Mouse (Mus musculus) layer of hippocampus, adult 6 months (tissue): ENCODE data around the gene 4930555G01Rik. TPM values are rescaled to one million over a fixed set of nuclear protein-coding genes. Genes with fewer than 3 reads are reported as not detected.

Experiments
- long read RNA-seq, 2 experiments: library from polyadenylated mRNA; unstranded; transcript quantifications; one replicate each; pipeline ENCODE4 v2.0.0; 2019 to 2020
- polyA plus RNA-seq: library from polyadenylated mRNA; unstranded; fragments of <200 nt; fragmentation: Nextera tagmentation; gene quantifications from 2 replicates; pipeline ENCODE4 v1.2.3, GENCODE M21; 2021

4930555G01Rik gene
- not detected in 2 replicates for polyA plus RNA-seq
- long read RNA-seq, experiment 1: 0 reads
- long read RNA-seq, experiment 2: 0 reads

GRCm38 (mm10) chr14:5050329-5050728, at the start of gene 4930555G01Rik:
4930555G01Rik (plus strand) TSS chr14:5050629.

GRCm38 (mm10) chr14:5015591-5015990, 34.8 kb upstream of the 4930555G01Rik start, which contains the start of gene Gm3298:
Gm3298 (plus strand) TSS chr14:5015891.

GRCm38 (mm10) chr14:5070611-5071490, 20.4 kb downstream of the 4930555G01Rik start, which contains the start of gene Gm8281:
Gm8281 (plus strand) TSS chr14:5071040.

Other genes with a start within 250 kb of the 4930555G01Rik start
- gene Gm3269, start 212.5 kb upstream of the 4930555G01Rik start, polyA plus RNA-seq: not detected in 2 replicates
- 0.21 TPM in 1 of 2 replicates, not detected in the other for gene Gm3264, start 195.1 kb upstream of the 4930555G01Rik start, polyA plus RNA-seq
- gene Gm3278, start 158.2 kb upstream of the 4930555G01Rik start, polyA plus RNA-seq: not detected in 2 replicates
- not detected in 2 replicates for gene Gm8297, start 66.7 kb upstream of the 4930555G01Rik start, polyA plus RNA-seq
- gene Gm3298, start 34.7 kb upstream of the 4930555G01Rik start, polyA plus RNA-seq: not detected in 2 replicates
- gene Gm8281, start 20.4 kb downstream of the 4930555G01Rik start, polyA plus RNA-seq: 2.8 and 3.0 TPM in 2 replicates
- gene Gm8279, start 80.9 kb downstream of the 4930555G01Rik start, polyA plus RNA-seq: not detected in 2 replicates
- gene Gm3317, start 113.9 kb downstream of the 4930555G01Rik start, polyA plus RNA-seq: not detected in 2 replicates
- gene Gm8271, start 135.2 kb downstream of the 4930555G01Rik start, polyA plus RNA-seq: not detected in 2 replicates
- gene Gm3526, start 210.0 kb downstream of the 4930555G01Rik start, polyA plus RNA-seq: not detected in 2 replicates